Mouse (Mus musculus): ENCODE measurements around the gene Ermap.

Gene Ermap

DNA sequence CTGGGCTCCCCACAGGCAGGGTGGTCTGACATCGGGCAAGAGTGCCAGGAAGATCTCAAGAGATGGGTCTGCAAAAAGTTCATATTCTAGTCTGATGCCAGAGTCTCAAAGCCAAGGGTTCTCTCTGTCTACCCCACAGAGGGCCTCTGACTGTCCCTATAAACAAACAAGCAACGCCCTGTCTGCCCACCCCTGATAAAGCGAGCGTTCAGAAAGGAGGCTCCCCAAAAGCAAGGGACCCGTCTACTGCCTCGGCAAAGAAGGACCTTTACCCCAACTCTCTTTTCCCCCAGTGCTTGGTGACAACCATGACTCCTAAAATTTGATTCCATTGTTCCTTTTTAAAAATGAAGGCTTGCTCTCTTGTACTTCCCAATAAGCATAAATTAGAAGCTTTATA is at the start of gene Ermap:
Ermap (minus strand) TSS at position 148 of the 400 bp plus-strand sequence.
- in situ Hi-C loops (cut with MboI, MseI), result no loop called here

DNA sequence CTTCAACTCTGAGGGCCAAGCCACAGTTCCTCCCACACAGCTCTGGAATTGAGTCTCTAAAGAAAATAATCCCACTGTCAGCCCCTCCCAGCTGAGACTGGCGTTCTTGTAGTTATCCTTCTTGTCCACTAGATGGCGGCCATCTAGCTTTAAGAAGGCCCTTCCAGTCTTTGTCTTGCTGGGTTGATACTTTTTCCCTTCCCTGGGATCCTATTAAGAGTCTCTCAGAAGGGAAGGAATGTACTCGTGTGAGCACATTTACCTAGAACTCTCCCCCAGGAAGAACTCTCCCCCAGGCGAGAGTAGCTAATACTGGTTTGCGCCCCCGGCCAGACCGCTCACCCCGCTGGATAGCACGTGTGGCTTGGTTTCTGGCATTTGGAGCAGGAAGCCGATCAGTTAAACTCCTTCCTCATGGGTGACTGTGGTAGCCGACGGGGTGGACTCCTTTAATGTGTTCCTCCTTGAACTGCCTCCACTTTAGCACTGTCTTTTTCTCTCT is 49.4 kb upstream of the Ermap start:
- in situ Hi-C loops (cut with MboI, MseI), result loop anchor here (25.0 kb wide), 1 partner anchor 1048 kb away; the partner anchor contains the start of gene Foxo6

GRCm38 (mm10) chr4:119238661-119239060 is 48.9 kb upstream of the Ermap start:
- in situ Hi-C loops (cut with MboI, MseI), result loop anchor here (25.0 kb wide), 1 partner anchor 1049 kb away; the partner anchor contains the start of gene Foxo6

DNA sequence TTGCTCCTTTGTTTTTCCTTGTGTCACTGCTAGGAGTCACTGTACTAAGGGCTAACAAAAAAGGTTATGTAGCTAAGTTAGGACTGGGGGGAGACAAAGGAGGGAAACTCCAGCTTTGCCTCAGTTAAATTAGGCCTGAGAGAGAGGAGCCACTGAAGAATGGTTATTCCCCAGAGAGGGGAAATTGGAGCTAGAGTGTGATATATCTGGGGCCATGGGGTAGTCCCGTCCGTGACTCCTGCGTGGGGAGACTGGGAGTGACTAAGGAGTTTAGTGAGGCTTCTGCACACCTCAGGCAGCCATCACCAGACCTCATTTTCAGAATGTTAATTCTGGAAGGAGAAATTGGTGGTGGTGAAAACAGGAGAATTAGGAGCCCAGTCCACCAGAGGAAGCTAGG is 44.5 kb upstream of the Ermap start:
- in situ Hi-C loops (cut with MboI, MseI), result loop anchor here (25.0 kb wide), 1 partner anchor 1053 kb away; the partner anchor contains the start of gene Foxo6

- in situ Hi-C loops (cut with MboI, MseI), result loop anchor here (25.0 kb wide), 1 partner anchor 1054 kb away; the partner anchor contains the start of gene Foxo6
Observed at GRCm38 (mm10) chr4:119233256-119233901, 43.6 kb upstream of the Ermap start.

DNA sequence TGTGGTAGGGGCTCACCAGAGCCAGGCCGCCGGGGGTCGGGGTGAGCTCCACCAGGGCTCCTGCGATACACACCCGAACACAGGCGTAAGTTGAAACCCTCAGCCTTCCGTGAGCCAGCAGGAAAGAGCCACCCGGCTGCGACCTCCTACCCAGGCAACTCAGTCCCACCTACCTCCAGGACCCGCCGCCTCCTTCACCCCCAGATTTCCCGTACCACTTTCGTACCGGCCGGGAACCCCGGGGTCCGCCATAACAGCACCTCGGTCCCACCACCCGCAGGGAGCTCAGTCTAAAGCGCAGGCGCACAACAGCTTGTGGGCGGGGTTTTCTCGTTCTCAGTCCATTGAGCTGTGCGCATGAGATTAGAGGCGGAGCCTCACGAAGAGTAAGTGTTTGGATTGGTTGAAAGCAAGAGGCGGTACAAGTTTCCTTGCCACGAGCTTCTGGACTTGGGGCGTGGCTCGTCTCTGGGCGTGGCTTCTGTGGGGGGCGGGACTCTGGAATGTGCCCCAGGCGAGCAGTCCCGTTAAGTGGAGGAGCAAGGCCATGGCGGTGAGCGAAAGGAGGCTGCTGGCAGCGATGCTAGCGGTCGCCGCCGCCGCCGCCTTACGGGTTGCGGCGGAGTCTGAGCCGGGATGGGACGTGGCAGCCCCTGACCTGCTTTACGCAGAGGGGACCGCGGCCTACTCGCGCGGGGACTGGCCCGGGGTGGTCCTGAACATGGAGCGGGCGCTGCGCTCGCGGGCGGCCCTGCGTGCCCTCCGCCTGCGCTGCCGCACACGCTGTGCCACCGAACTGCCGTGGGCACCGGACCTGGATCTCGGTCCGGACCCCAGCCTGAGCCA is 42.8 kb upstream of the Ermap start, which contains the start of the genes AU022252 and P3h1:
AU022252 (minus strand) TSS at position 303 of the 846 bp plus-strand sequence.
P3h1 (plus strand) TSS at position 506 of the 846 bp plus-strand sequence.
- in situ Hi-C loops (cut with MboI, MseI), result loop anchor here (25.0 kb wide), 1 partner anchor 1055 kb away; the partner anchor contains the start of gene Foxo6

DNA sequence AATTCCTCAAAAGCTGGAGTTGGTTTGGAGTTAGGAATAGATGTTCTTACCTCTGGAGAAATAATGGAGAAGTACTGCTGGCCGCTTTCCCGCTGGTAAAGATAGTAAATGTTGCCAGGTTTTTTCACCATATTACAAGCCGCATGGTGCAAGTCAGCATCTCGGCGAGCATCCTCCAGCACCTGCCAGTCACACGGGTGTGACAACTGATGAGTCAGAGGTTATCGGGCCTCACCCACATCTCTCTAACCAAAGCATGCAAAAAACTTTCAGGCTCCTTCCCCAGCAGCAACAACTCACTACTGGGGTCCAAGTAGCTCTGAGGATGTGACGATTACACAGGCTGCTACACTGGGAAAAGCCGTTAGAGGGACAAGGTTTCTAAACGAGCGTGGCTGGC is 36.9 kb upstream of the Ermap start:
- in situ Hi-C loops (cut with MboI, MseI), result loop anchor here (25.0 kb wide), 1 partner anchor 1061 kb away; the partner anchor contains the start of gene Foxo6

- in situ Hi-C loops (cut with MboI, MseI), result loop anchor here (25.0 kb wide), 1 partner anchor 1062 kb away; the partner anchor contains the start of gene Foxo6
Observed at GRCm38 (mm10) chr4:119225719-119226118, 35.9 kb upstream of the Ermap start.

- in situ Hi-C loops (cut with MboI, MseI), result loop anchor here (5.0 kb wide), 1 partner anchor 47 kb away; no protein-coding TSS in a partner anchor
Observed at GRCm38 (mm10) chr4:119224534-119224933, 34.7 kb upstream of the Ermap start.

DNA sequence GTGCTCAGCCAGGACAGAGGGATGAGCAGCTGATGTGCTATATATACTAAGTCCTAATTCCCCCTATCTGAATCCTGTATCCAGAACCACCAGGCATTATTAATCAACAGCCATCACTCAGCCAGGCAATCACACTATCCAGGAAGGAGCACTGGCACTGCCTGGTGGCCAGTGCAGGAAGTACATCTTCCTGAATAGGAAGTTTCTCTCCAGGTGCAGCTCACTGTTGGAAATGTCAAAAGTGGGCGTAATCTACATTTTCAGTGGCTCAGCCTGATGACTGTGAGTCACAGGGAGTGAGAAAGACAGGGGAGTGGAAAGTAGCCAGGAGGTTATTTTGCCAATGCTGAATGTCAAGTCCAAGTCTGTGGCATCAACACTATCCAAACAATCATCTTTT is 33.9 kb upstream of the Ermap start:
- in situ Hi-C loops (cut with MboI, MseI), result loop anchor here (5.0 kb wide), 1 partner anchor 46 kb away; no protein-coding TSS in a partner anchor

- in situ Hi-C loops (cut with MboI, MseI), result loop anchor here (10.0 kb wide), 1 partner anchor 1427 kb away; no protein-coding TSS in a partner anchor
Observed at GRCm38 (mm10) chr4:119218169-119218568, 28.4 kb upstream of the Ermap start, which contains the start of gene Tmem269. TSS of gene Tmem269 (minus strand) at chr4:119218217.

- in situ Hi-C loops (cut with MboI, MseI), result loop anchor here (10.0 kb wide), 1 partner anchor 1428 kb away; no protein-coding TSS in a partner anchor
Observed at GRCm38 (mm10) chr4:119216667-119217066, 26.9 kb upstream of the Ermap start.

DNA sequence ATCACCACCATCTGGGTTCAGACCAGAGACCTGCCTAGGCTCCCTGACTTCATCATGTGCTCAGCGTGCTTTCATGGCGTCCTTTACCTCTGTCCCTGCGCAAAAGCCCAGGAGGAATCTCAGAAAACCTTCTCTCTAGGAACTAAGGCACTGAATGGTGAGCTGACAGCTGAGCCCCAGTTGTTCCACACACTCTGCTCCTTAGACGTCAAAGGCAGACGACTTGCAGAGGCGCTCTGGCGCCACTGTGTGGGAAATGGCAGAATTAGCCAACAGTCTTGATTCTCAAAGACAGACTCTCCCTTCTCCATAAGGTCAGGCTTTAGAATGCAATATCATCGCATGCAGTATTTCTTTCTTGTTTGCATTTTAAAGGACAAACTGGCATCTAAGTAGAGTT is 14.9 kb upstream of the Ermap start:
- in situ Hi-C loops (cut with MboI, MseI), result no loop called here

DNA sequence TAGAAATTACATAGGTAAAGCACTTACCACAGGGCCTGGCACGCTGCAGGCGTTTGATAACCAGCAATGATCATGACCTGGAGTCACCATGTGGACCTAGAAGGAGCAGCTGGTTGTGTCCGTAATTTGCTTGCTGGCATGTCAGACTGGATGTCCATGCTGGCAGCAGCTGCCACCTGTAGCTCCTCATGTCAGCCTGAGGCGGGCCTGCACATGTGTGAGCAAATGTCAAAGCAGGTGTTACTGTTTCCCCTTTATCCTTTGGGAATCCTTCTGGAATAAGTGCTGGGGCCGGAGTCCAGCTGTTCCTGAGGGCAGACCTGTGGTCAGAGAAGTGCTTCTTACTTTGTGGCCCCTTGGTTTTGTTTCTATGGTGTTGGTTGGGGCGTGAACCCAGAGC is 8.3 kb upstream of the Ermap start:
- in situ Hi-C loops (cut with MboI, MseI), result no loop called here

DNA sequence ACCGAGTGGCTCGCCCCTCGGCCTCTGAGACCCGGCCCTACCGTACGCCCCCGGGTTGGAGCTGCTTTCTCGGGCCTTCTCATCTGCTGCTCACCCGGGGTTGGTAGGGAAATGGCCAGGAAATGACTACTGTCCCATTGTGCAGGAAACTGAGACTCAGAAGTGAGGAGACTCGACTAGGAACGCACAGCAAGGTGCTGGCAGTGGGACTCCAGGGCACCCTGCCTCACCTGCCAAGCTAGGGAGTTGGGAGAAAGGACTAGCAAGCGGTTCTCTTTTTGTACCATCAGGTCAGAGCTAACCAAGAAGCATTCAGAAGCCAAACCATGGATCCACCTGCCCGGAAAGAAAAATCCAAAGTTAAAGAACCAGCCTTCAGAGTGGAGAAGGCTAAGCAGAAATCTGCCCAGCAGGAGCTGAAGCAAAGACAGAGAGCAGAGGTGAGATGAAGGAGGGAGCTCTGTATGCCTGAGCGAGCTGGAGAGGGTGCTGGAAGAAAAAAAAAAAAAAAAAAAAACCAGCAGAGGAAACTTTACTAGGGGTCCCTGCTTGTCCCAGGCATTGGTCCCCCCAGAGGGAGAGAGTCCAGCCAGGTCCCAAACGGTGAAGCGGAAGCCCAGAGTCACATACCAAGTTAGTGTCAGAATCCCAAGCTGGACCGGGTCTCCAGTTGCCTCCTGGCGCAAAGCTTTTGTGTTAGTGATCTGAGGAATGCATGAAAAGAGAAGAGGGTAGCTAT is 5.9 kb upstream of the Ermap start:
- in situ Hi-C loops (cut with MboI, MseI), result no loop called here

- in situ Hi-C loops (cut with MboI, MseI), result no loop called here
Observed at GRCm38 (mm10) chr4:119194909-119195581, 5.2 kb upstream of the Ermap start, which contains the start of gene Svbp. TSS of gene Svbp (plus strand) at chr4:119195306.

- in situ Hi-C loops (cut with MboI, MseI), result no loop called here
Observed at GRCm38 (mm10) chr4:119192757-119193156, 2.9 kb upstream of the Ermap start.

DNA sequence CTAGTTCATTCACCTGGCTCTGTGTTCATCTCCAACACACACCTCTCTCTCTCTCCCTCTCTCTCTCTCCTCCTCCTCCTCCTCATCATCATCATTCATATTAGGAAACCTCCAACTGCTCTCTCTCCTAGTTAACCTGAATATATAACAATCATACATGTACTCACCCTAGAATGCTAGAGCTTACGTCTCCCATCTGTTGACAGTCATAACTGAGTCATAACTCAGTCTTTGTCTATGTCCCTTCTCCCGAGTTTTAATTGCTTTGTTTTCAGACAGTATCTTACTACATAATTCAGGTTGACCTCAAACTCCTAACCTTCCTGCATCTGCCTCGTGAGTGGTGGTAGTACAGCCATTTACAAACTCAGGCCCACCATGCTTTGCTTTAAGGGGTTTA is 1.5 kb upstream of the Ermap start:
- in situ Hi-C loops (cut with MboI, MseI), result no loop called here

GRCm38 (mm10) chr4:119190618-119191017 is 807 bp upstream of the Ermap start:
- in situ Hi-C loops (cut with MboI, MseI), result no loop called here

DNA sequence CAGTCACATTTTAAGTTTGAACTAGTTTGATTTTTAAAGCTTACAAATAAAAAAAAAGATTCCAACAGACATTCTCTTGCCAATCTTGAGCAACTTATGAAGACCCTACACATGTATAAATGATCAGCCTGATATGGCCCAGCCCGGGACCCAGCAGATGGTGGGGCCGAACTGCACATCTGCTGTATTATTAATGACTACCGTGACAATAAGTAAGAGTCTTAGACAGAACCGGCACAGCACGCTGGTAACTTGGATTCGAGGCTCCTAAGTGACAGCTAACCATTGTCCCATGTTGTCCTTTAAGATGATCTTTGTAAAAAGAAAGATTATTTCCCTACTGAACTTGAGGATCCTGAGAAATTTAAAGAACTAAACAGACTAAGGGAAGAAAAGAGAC is 419 bp downstream of the Ermap start:
- in situ Hi-C loops (cut with MboI, MseI), result no loop called here
